Mouse (Mus musculus) heart, adult 8-10 months (tissue): ENCODE measurements at regions not wholly inside any gene's neighbourhood (a gene's known extent, or its start where the extent isn't known, plus 50 kb on each side); places are given as distances from the start of the nearest gene placed in this dataset.

Experiments
- DNase-seq: peaks from one replicate; pipeline ENCODE4 v3.0.0; 2022; ENCODE audit warnings: low spot score

DNA sequence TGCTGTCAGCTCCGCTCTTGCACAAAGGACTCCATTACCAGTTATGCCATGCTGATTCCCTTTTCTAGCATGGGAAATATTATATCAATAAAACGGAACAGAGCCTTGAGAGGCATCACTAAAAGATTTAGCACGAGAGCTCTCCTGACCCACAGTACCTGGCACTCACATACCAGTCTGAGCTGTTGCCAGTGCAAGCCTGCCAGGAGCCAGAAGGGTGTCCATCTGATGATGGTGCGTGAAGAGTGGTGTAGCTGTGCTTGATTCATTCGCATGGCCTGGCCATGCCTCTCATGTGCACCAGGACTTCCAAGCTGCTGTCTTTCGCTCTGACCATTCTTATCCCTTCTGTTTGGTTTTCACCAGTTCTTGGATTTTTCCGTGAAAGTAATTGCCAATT, 102.3 kb upstream of the Irx4 start:
- no peak for DNase-seq

DNA sequence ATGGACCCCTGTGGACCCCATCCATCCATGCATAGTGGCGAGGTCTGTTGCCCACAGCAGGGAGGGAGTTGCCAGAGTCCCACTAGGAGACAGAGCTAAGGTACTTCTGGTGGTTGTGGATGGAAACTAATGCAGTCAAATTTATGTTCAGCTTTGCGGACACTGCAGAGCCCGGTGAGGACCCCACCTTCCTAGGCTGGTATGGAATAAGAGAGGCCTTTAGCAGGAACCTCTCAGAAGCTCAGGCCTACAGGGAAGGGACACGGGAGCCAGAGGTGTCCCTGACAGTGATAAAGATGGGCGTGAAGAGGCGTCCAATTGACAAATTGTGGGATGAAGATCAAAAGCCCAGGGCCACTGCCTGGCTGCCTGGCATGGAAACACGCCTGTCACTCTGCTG, 100.8 kb upstream of the Irx4 start:
- DNase-seq = no peak

DNA sequence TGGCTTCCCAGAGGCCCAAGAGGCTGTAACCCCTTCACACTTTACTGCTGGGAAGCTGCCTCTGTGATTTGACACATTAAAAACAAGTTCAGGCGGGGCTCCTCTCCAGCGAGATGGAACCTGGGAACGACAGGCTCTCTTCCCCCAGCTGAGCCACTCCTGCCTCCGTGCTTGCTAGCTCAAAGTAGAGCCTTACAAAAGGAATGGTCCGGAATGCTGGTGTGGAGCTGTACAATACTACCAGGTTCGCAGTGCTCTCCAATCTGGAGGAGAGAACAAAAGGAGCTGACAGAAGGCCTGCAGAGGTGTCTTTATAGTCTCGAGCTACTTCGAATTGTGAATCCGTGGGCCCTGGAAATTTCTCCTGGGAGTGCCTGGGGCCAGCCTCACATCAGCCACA, 100.4 kb upstream of the Irx4 start:
- DNase-seq = no peak

DNA sequence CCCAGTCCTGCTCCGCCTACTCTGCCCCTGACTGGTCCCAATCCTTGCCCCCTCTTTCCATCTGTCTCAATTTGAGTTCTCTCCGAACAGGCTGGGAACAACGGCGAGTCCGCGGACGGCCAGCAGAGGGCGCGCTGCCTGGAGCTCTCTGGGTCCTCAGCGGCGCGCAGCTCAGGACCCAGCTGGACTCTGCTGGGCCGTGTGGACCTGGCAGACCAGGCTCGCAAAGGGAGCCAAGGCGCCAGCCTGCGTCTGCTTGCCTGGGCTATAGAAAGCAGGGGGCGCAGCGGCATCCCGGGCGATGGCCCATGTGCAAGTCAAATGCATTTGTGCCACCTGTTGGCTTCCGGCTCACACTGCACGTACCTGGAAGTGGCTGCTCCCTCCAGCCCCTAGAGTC, 100.0 kb upstream of the Irx4 start:
- DNase-seq = peak; percentile 48

DNA sequence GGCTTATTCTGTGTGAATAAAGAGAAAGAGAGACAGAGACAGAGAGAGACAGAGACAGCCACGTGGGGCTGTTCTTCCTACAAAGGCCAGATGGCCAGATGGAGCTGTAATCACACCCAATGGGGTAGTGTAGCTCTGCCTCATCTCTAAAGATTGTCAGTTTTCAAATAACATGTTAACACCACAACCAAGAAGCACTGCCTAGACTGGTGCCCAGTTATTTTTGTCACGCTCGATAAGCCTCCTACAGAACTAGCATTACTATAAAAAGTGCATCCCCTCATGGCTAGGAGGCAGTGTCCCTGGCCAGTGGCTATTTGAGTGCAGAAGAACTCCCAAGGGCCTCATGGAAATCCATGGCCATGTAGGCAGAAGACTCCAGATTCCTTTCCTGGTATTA, 90.0 kb upstream of the Irx4 start:
- peak; percentile 36 for DNase-seq

DNA sequence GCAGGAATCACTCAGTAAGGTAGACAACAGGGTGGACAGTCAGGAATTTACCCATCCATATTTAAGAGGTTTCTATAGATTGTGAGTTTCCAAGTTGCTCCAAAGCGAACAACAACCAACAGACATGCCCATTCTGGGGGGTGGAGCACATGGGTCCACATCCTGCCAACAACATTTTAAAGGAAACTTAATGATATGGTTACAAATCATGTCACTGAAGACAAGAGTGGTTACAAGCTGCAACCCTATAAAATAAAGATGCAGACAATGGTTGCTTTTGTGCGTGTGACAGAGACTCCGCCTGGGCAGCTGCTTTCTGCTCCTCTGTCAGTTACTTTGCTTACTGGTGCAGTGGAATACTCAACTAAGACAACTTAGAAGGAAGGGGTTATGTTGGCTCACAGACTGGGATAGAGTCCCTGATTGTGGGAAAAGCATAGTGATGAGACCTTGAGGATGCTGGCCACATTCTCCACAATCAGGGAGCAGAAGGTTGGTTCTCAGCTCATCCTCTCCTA, 52.3 kb upstream of the Irx4 start:
- DNase-seq = no peak
